28 mouse cellular contexts compared by ENCODE assay signal in genomic region chr2:12182402-12182948, GRCm38 (mm10).
DNase-seq lines count a peak whose midpoint lies in the region; ATAC-seq lines count a peak whose summit lies in the region.
"Had no signal": no experiment of that assay in that cellular context is flagged by ENCODE, and none has a peak within 500 bp of the region (broad histone marks: within the 10 kb centered on the region; RNA-seq: fewer than 3 reads in every experiment).

No protein-coding gene starts in this region.

- no peaks in the 10 kb centered on the region for H3K4me1 ChIP-seq in heart, embryonic 11.5 days (ENCODE audit: control insufficient read depth, insufficient read depth, low read length)
- H3K4me1 ChIP-seq: forebrain, embryonic 15.5 days; midbrain, embryonic 15.5 days; neural tube, embryonic 15.5 days had no signal

- no peaks in the 10 kb centered on the region for H3K36me3 ChIP-seq in heart, embryonic 11.5 days (ENCODE audit: control insufficient read depth, insufficient read depth, low read length)
- H3K36me3 ChIP-seq: embryonic facial prominence, embryonic 12.5 days; forebrain, embryonic 15.5 days; G1E; midbrain, embryonic 15.5 days; neural tube, embryonic 15.5 days had no signal

- H3K27ac ChIP-seq in heart, embryonic 11.5 days (ENCODE audit: low read depth, low read length): no peak overlapping the region
- H3K27ac ChIP-seq: embryonic facial prominence, embryonic 12.5 days; forebrain, embryonic 15.5 days; layer of hippocampus, adult 2 months; limb, embryonic 12.5 days; macrophage; midbrain, embryonic 15.5 days; neural tube, embryonic 15.5 days had no signal

- H3K27me3 ChIP-seq in heart, embryonic 11.5 days (ENCODE audit: control insufficient read depth, insufficient read depth, low read length): no peaks in the 10 kb centered on the region
- H3K27me3 ChIP-seq: CH12.LX; embryonic facial prominence, embryonic 12.5 days; forebrain, embryonic 15.5 days; midbrain, embryonic 15.5 days; neural tube, embryonic 15.5 days had no signal

- no peak overlapping the region for H3K4me3 ChIP-seq in heart, embryonic 11.5 days (ENCODE audit: low read depth, low read length)
- H3K4me3 ChIP-seq: embryonic facial prominence, embryonic 12.5 days; forebrain, embryonic 15.5 days; layer of hippocampus, adult 2 months; limb, embryonic 12.5 days; midbrain, embryonic 15.5 days; neural tube, embryonic 15.5 days had no signal

- H3K9me3 ChIP-seq in heart, embryonic 11.5 days (replicated peaks; ENCODE audit: control insufficient read depth, low read length): no peaks in the 10 kb centered on the region
- H3K9me3 ChIP-seq: embryonic facial prominence, embryonic 12.5 days; forebrain, embryonic 15.5 days; G1E; limb, embryonic 12.5 days; midbrain, embryonic 15.5 days; neural tube, embryonic 15.5 days had no signal

- no peak for ATAC-seq in heart, embryonic 11.5 days (replicated peaks; ENCODE audit: insufficient number of reproducible peaks, low FRiP score, low TSS enrichment)
- ATAC-seq in monocyte, adult 5-6 weeks (replicated peaks; ENCODE audit: insufficient number of reproducible peaks, low FRiP score, low TSS enrichment, poor library complexity, severe bottlenecking): no peak
- ATAC-seq: forebrain, embryonic 15.5 days; liver, postnatal 0 days; lung, postnatal 0 days; midbrain, embryonic 15.5 days had no signal

- WGBS in heart, embryonic 11.5 days (ENCODE audit: insufficient replicate concordance): 60% methylated on average over 8 of the region's 8 CpGs

- H3K4me2 ChIP-seq in heart, embryonic 11.5 days: no peak overlapping the region
- H3K4me2 ChIP-seq: embryonic facial prominence, embryonic 12.5 days; forebrain, embryonic 15.5 days; limb, embryonic 12.5 days; liver, embryonic 11.5 days; midbrain, embryonic 15.5 days; neural tube, embryonic 15.5 days had no signal

- DNase-seq in heart, adult 11 months: peak; percentile 74
- peak; percentile 45 for DNase-seq in retina, postnatal 1 day
- no peak for DNase-seq in retina, embryonic 14.5 days (ENCODE audit: low spot score)
- DNase-seq in forelimb bud, embryonic 11.5 days (ENCODE audit: low read depth, low spot score): peak; percentile 69
- no peak for DNase-seq in frontal cortex, postnatal 36 days (ENCODE audit: low spot score in 2 of 2)
- DNase-seq: adrenal gland, adult 2 months; B cell, adult 2 months; cerebellum, adult 2 months; cerebellum, postnatal 25 days; heart, postnatal 4 days; kidney, adult 2 months; liver, postnatal 0 days; right cerebral cortex, postnatal 14 days; spleen, adult 18-20 months; thymus, postnatal 14 days had no signal

- no peak overlapping the region for H3K9ac ChIP-seq in heart, embryonic 11.5 days (ENCODE audit: low read depth, low read length)
- H3K9ac ChIP-seq: embryonic facial prominence, embryonic 12.5 days; forebrain, embryonic 15.5 days; limb, embryonic 12.5 days; liver, postnatal 0 days; midbrain, embryonic 15.5 days; neural tube, embryonic 15.5 days had no signal

Comparison
In these comparisons a context has a peak if more than half of its experiments do, and no peak if none do; other contexts are left out.
1. DNase-seq: peak in heart, adult 11 months (single experiment), retina, postnatal 1 day (single experiment) and forelimb bud, embryonic 11.5 days (single experiment); none in retina, embryonic 14.5 days (single experiment) and frontal cortex, postnatal 36 days (0 of 2).